Mouse (Mus musculus) stomach, postnatal 0 days (tissue): ENCODE results near the gene Slc25a53. TPM values are rescaled to one million over a fixed set of nuclear protein-coding genes. Genes with fewer than 3 reads are reported as not detected.

Experiments
- ATAC-seq: fragments of 200-750 bp; cut with Nextera tagmentation; 2 replicates; pipeline ENCODE4 v1.8.0; 2017; ENCODE audit not compliant: low FRiP score, low TSS enrichment
- DNase-seq: peaks from one replicate; pipeline ENCODE4 v3.0.0-alpha.2; 2016; ENCODE audit warnings: low spot score
- H3K27ac ChIP-seq: fragments of 300-500 bp; sonication (generic); replicated peaks from 2 replicates; pipeline ENCODE4 v1.5.1; 2014; ENCODE audit warnings: mild to moderate bottlenecking, control low read depth
- H3K27me3 ChIP-seq: fragments of 300-500 bp; sonication (generic); 2 replicates; pipeline ENCODE4 v1.6.1; 2014; ENCODE audit warnings: low read length; ENCODE audit not compliant: control insufficient read depth, insufficient read depth
- H3K36me3 ChIP-seq: fragments of 300-500 bp; sonication (generic); 2 replicates; pipeline ENCODE4 v1.6.1; 2014; ENCODE audit warnings: low read length, mixed read lengths; ENCODE audit not compliant: control insufficient read depth, insufficient read depth
- H3K4me1 ChIP-seq: fragments of 300-500 bp; sonication (generic); replicated peaks from 2 replicates; pipeline ENCODE4 v1.6.1; 2014; ENCODE audit warnings: antibody characterized with exemption; ENCODE audit not compliant: control insufficient read depth, insufficient read depth
- H3K4me2 ChIP-seq: fragments of 300-500 bp; sonication (generic); replicated peaks from 2 replicates; pipeline ENCODE4 v1.6.1; 2014; ENCODE audit warnings: low read depth, mild to moderate bottlenecking, control low read depth, moderate library complexity
- H3K4me3 ChIP-seq: fragments of 300-500 bp; sonication (generic); 2 replicates; pipeline ENCODE4 v1.5.1; 2014; ENCODE audit warnings: low read depth, low read length, control low read depth
- H3K9ac ChIP-seq: fragments of 300-500 bp; sonication (generic); 2 replicates; pipeline ENCODE4 v1.6.1; 2014; ENCODE audit warnings: mild to moderate bottlenecking, low read length, control low read depth, mixed read lengths
- H3K9me3 ChIP-seq: fragments of 300-500 bp; sonication (generic); 2 replicates; pipeline ENCODE4 v1.6.1; 2016; ENCODE audit warnings: low read length; ENCODE audit not compliant: control insufficient read depth
- CTCF ChIP-seq: IDR thresholded peaks from 2 replicates; pipeline ENCODE4 v1.5.1; 2016; ENCODE audit warnings: antibody characterized with exemption, low read depth, mild to moderate bottlenecking, moderate library complexity
- EP300 ChIP-seq: optimal IDR thresholded peaks from 2 replicates; pipeline ENCODE3; 2016; ENCODE audit warnings: antibody characterized with exemption
- WGBS: fragments of 180-500 bp; shearing (Covaris S2); extraction: QIAGEN DNeasy Blood & Tissue Kit; methylation state at CpG from one replicate; pipeline ENCODE4 v1.1.7; 2014; 5-methylcytosine and 5-hydroxymethylcytosine counted together
- polyA plus RNA-seq: library from polyadenylated mRNA; unstranded; fragments of >200 nt; fragmentation: Nextera tagmentation; extraction: Ambion mirVana; gene quantifications from 2 replicates; pipeline ENCODE4 v1.2.1, GENCODE M21; 2015

Slc25a53 gene
- polyA plus RNA-seq, 1 experiment from 2014 or later: 4.8 TPM

DNA sequence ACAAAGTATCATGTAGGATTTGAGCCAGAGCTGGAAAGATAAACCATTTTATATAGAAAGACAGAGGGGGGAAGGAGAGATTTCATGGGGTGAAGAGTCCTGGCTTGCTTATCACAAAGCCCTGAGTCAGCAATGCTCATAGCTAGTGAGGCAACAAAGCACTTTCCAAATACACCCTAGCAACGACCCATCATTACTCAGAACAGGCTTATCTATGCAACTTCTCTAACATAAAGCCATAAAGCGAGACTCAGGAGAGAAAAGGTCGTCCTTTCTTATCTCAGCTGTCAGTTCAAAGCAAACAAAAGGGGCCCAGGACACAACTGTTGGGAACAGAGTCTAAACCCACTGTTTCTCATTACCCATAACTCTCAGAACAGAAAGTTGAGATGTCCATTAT is 100.1 kb downstream of the Slc25a53 start:
- no peak overlapping the region for H3K4me3 ChIP-seq
- H3K27ac ChIP-seq: no peak overlapping the region
- no peaks in the 10 kb centered on the region for H3K36me3 ChIP-seq
- no peaks in the 10 kb centered on the region for H3K9me3 ChIP-seq
- WGBS: 19% methylated on average over 3 of the region's 3 CpGs
- no peaks in the 10 kb centered on the region for H3K4me1 ChIP-seq
- ATAC-seq (no peak), DNase-seq (no peak)
- TF ChIP-seq CTCF: no peak
- no peak for TF ChIP-seq EP300
- H3K4me2 ChIP-seq: no peak overlapping the region
- no peaks in the 10 kb centered on the region for H3K27me3 ChIP-seq
- H3K9ac ChIP-seq: no peak overlapping the region

Other genes with a start within 250 kb of the Slc25a53 start
- 4.5 TPM in 2 replicates for gene Plp1, start 215.6 kb downstream of the Slc25a53 start, polyA plus RNA-seq
- gene Rab9b, start 169.5 kb downstream of the Slc25a53 start, polyA plus RNA-seq: 0.29 and 0.30 TPM in 2 replicates
- not detected in 2 replicates for gene H2bfm, start 111.0 kb downstream of the Slc25a53 start, polyA plus RNA-seq
- gene Tmsb15b2, start 62.8 kb downstream of the Slc25a53 start, polyA plus RNA-seq: 21.3 and 28.4 TPM in 2 replicates
- gene Tmsb15l, start 61.4 kb downstream of the Slc25a53 start, polyA plus RNA-seq: 2.9 and 3.4 TPM in 2 replicates
- 17.7 and 21.5 TPM in 2 replicates for gene Tmsb15b1, start 61.4 kb downstream of the Slc25a53 start, polyA plus RNA-seq
- gene Zcchc18, start 45.1 kb downstream of the Slc25a53 start, polyA plus RNA-seq: 7.4 and 8.8 TPM in 2 replicates
- 2.8 and 2.9 TPM in 2 replicates for gene Fam199x, start 11.3 kb upstream of the Slc25a53 start, polyA plus RNA-seq
- gene Esx1, start 83.8 kb upstream of the Slc25a53 start, polyA plus RNA-seq: 0.06 TPM in 1 of 2 replicates, not detected in the other